Mouse (Mus musculus): ENCODE results near the gene Sptlc2.
"Not testable (repeated sequence)": the region's sequence is repeated elsewhere in the genome, so short reads cannot be mapped to it uniquely, and the experiment has no call there.

The Sptlc2 gene

DNA sequence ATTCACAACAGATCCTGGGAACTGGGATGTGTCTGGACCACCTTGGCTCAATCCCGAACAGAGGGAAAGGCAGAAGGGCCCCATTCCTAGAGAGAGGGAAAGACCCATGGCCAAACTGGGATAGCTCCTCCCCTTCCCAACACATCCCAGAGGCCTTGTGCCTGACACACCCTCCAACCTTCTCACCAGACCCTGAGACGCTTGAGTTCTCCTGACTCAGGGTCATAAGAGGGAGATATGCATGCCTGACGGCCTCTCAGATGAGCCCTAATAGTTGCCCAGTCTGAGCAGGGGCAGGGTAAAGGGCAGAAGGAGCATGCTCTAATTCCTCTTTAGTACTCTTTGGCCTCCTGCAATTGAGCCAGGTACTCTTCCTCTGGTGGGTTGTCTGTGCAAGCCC, 108.8 kb downstream of the Sptlc2 start:
- no peak for DNase-seq (ENCODE audit: low read depth, low spot score)

DNA sequence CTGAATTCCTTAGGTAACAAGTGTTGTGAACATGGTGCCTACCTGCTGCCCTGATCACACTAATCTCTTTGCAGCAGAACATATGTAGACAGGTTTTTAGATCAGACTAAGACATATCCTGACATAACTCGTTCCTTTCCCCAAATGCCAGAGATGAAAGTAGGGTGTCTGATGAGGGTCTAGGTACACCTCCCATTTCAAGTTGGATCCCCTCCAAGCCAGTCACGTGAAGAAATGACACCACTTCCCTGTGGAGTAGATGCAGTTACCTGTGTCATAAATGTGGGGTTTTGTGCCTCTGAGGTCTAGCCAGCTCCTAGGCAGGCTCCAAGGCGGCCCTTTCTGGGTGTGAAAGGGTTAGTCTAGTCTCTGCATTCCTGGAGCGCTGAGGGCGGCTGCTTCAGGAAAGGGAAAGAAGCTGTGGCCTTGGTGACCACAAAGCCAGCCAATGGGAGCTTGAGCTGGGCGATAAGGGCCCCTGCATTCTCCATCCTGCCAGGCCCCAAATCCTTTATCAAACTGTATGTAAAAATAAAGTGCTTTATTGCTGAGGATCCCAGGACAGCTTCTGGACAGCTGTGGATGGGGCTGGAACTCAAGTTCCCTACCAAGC, 109.9 kb downstream of the Sptlc2 start:
- DNase-seq (ENCODE audit: low read depth, low spot score) = no peak

- not testable (repeated sequence) for DNase-seq (ENCODE audit: low read depth, low spot score)
Observed at GRCm38 (mm10) chr12:87277251-87277650, 110.9 kb downstream of the Sptlc2 start.

DNA sequence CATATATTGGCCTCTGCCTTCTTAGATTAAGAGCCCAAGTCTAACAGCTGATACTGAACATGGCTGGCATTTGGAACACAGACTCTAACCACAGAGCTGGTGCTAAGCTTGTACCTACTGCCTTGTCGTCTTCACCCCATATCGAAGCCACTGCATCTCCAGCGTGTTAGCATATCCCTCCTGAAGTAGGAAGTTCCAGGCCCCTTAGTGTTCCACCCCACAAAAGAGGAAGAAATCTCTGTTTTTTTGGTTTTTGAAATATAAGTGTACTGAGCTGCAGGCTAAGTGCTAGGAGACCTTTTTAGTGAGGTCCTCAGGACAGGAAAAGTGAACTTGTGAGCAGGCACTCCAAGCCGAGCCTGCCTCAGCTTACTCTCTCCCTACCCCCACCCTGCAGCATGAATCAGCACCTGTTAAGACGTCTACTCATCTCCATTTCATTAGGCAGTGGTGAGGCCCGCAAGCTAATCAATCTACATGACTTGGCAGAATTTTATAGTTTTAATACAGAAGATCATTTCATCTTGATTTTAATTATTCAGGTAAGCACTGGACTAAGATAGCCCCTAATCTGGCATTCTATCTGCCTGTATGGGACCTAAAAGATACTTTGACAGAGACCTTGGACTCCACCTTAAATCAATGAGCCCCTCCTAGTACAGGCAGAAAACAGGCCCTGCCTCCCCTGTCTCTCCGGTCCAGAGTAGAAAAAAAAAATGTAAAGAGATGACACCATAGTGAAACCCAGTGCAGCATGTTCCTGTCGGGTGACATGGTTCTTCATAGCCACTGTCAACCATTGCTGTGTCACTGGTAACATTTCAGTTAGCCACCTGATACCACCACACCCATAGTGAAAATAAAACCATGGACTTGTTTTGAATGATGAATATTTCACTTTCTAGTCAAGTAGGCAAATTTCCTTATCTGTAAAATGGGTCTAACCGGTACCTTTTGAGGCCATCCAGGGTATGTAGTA, 113.0 kb downstream of the Sptlc2 start:
- DNase-seq (ENCODE audit: low read depth, low spot score) = no peak

GRCm38 (mm10) chr12:87267682-87268081, 120.5 kb downstream of the Sptlc2 start:
- DNase-seq (ENCODE audit: low read depth, low spot score) = no peak

DNA sequence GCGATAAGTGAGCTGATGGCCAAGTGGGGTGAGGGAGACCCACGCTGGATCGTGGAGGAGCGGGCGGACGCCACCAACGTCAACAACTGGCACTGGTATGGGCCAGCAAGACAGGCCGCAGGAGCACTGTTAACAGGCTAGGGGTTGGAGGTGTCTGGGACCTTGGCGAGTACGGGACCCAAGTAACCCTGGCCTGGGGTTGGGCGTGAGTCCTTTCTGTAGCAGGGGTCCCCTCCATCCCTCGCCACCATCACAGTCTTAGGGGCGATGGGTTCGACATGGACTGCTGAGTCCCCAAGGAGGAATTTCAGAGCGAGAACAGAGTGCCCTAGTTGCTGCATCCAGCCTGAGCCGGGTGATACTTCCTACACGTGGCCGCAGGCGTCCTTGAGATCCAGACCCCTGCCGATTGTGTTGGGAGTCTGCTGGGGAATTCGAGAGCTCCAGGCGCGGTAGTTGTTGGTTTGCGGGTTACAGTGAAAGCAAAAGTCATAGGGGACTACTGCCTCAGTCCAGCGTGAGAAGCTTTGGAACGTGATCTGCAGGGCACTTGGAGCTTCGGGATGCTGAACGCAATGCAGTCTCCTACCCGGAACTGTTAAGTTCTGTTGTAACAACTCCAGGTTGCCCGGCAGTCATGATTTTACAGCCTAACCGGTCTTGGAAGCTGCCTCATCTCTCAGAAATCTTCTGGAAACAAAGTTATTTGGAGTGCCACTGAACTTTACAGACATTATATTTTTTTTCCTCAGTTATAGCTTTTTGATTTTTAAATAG, 121.1 kb downstream of the Sptlc2 start:
- no peak for DNase-seq (ENCODE audit: low read depth, low spot score)

DNA sequence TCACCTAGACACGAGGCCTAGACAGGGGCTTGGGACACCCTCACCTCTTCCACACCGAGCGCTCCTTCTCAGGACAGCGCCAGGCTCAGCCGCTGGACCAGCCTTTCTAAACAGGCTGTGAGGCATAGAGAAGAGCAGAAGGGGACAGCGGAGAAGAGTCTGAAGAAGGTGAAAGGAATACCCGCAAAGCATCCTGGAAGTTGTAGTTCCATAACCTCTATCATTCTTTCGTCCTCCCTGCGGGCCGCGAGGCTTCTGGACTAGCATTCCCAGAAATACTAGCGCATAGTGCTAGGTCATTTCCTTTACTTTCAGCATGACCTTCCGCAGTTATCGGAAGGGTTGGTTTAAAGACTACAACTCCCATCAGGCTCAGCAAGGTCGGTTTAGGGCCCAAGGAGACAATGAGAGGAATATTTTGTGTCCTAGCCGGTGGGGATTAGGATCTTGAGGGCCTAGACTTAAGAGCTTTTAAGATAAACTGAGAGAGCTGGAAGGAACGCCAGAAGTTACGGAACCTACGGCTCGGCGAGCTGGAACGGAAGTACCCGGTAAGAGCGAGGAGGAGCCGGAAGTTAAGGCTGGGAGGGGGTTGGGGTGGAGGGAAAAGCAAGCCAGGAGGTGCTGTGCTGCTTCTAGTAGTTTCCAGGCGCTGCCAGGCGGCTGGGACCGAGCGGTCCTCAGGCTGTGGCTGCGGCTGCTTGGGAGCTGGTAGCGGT, 121.9 kb downstream of the Sptlc2 start, which contains the start of the genes Vipas39 and Ahsa1:
TSS of gene Vipas39 (minus strand) at position 149 of the 719 bp plus-strand sequence.
TSS of gene Ahsa1 (plus strand) at position 372 of the 719 bp plus-strand sequence.
- peak; percentile 91 for DNase-seq (ENCODE audit: low read depth, low spot score)

GRCm38 (mm10) chr12:87265444-87265843, 122.7 kb downstream of the Sptlc2 start:
- DNase-seq (ENCODE audit: low read depth, low spot score) = no peak

GRCm38 (mm10) chr12:87260562-87260961, 127.6 kb downstream of the Sptlc2 start:
- no peak for DNase-seq (ENCODE audit: low read depth, low spot score)

DNA sequence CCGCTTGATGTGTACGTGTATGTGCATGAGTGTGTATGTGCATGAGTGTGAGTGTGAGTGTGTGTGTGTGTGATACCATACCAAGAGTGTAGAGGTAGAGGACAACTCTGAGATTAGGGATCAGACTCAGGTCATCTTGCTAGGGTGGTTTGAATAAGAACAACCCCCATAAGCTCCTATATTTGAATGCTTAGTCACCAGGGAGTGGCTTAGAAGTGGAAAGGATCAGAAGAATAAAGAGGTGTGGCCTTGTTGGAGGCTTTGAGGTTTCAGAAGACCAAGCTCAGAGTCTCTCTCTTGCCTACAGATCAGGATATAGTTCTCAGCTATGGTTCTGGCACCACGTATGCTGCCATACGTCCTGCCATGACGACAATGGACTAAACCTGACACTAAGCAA, 131.5 kb downstream of the Sptlc2 start:
- DNase-seq (ENCODE audit: low read depth, low spot score) = no peak
